Mouse (Mus musculus): Measurements from ENCODE around the gene Cfap299. TPM values are rescaled to one million over a fixed set of nuclear protein-coding genes. Genes with fewer than 3 reads are reported as not detected.

The Cfap299 gene
- polyA plus RNA-seq, 1 experiment from 2014 or later: 0.70 TPM

GRCm38 (mm10) chr5:98365340-98365739, 36.2 kb downstream of the Cfap299 start:
- no peaks in the 10 kb centered on the region for H3K27me3 ChIP-seq (replicated peaks; ENCODE audit: control insufficient read depth, insufficient read depth, low read length)
- H3K9ac ChIP-seq (ENCODE audit: low read depth, low read length): no peak overlapping the region
- ATAC-seq (replicated peaks; ENCODE audit: low FRiP score): no peak
- H3K27ac ChIP-seq (ENCODE audit: low read depth, low read length): no peak overlapping the region
- DNase-seq (ENCODE audit: low spot score): no peak
- 73% methylated on average over 5 of the region's 5 CpGs for WGBS
- H3K4me2 ChIP-seq: no peak overlapping the region
- H3K4me3 ChIP-seq (ENCODE audit: low read depth, low read length): no peak overlapping the region
- H3K4me1 ChIP-seq (replicated peaks; ENCODE audit: control insufficient read depth, insufficient read depth, low read length): no peaks in the 10 kb centered on the region
- no peaks in the 10 kb centered on the region for H3K36me3 ChIP-seq (ENCODE audit: control insufficient read depth, insufficient read depth, low read length)
- no peaks in the 10 kb centered on the region for H3K9me3 ChIP-seq (ENCODE audit: control insufficient read depth, low read length)

- H3K9me3 ChIP-seq (ENCODE audit: control insufficient read depth, low read length): no peaks in the 10 kb centered on the region
- no peaks in the 10 kb centered on the region for H3K36me3 ChIP-seq (ENCODE audit: control insufficient read depth, insufficient read depth, low read length)
- DNase-seq (ENCODE audit: low spot score): no peak
- H3K4me1 ChIP-seq (replicated peaks; ENCODE audit: control insufficient read depth, insufficient read depth, low read length): no peaks in the 10 kb centered on the region
- 60% methylated on average over 4 of the region's 4 CpGs for WGBS
- no peak overlapping the region for H3K4me3 ChIP-seq (ENCODE audit: low read depth, low read length)
- no peak overlapping the region for H3K4me2 ChIP-seq
- H3K27ac ChIP-seq (ENCODE audit: low read depth, low read length): no peak overlapping the region
- H3K9ac ChIP-seq (ENCODE audit: low read depth, low read length): no peak overlapping the region
- no peaks in the 10 kb centered on the region for H3K27me3 ChIP-seq (replicated peaks; ENCODE audit: control insufficient read depth, insufficient read depth, low read length)
- ATAC-seq (replicated peaks; ENCODE audit: low FRiP score): no peak
Observed at GRCm38 (mm10) chr5:98368822-98369221, 39.7 kb downstream of the Cfap299 start.

- ATAC-seq (replicated peaks; ENCODE audit: low FRiP score) (no peak), DNase-seq (ENCODE audit: low spot score) (no peak)
- Histone ChIP-seq H3K27me3 (replicated peaks; ENCODE audit: control insufficient read depth, insufficient read depth, low read length) (no peaks in the 10 kb centered on the region), H3K27ac (ENCODE audit: low read depth, low read length) (no peak overlapping the region), H3K4me2 (no peak overlapping the region), H3K4me1 (replicated peaks; ENCODE audit: control insufficient read depth, insufficient read depth, low read length) (no peaks in the 10 kb centered on the region), H3K36me3 (ENCODE audit: control insufficient read depth, insufficient read depth, low read length) (no peaks in the 10 kb centered on the region), H3K9me3 (ENCODE audit: control insufficient read depth, low read length) (no peaks in the 10 kb centered on the region), H3K9ac (ENCODE audit: low read depth, low read length) (no peak overlapping the region), H3K4me3 (ENCODE audit: low read depth, low read length) (no peak overlapping the region)
- whole genome bisulfite sequencing: 70% methylated on average over 7 of the region's 7 CpGs
Observed at GRCm38 (mm10) chr5:98369426-98369825, 40.3 kb downstream of the Cfap299 start.

- Histone ChIP-seq H3K36me3 (ENCODE audit: control insufficient read depth, insufficient read depth, low read length) (no peaks in the 10 kb centered on the region), H3K4me2 (no peak overlapping the region), H3K9me3 (ENCODE audit: control insufficient read depth, low read length) (no peaks in the 10 kb centered on the region), H3K27me3 (replicated peaks; ENCODE audit: control insufficient read depth, insufficient read depth, low read length) (no peaks in the 10 kb centered on the region), H3K9ac (ENCODE audit: low read depth, low read length) (no peak overlapping the region), H3K4me3 (ENCODE audit: low read depth, low read length) (no peak overlapping the region), H3K4me1 (replicated peaks; ENCODE audit: control insufficient read depth, insufficient read depth, low read length) (no peaks in the 10 kb centered on the region), H3K27ac (ENCODE audit: low read depth, low read length) (no peak overlapping the region)
- ATAC-seq (replicated peaks; ENCODE audit: low FRiP score) (no peak), DNase-seq (ENCODE audit: low spot score) (no peak)
- WGBS: 79% methylated on average over 8 of the region's 8 CpGs
Observed at GRCm38 (mm10) chr5:98376058-98376798, 47.1 kb downstream of the Cfap299 start.

GRCm38 (mm10) chr5:98376799-98377090, 47.6 kb downstream of the Cfap299 start:
- no peak for ATAC-seq (replicated peaks; ENCODE audit: low FRiP score)
- Histone ChIP-seq H3K4me2 (no peak overlapping the region), H3K4me1 (replicated peaks; ENCODE audit: control insufficient read depth, insufficient read depth, low read length) (no peaks in the 10 kb centered on the region), H3K9me3 (ENCODE audit: control insufficient read depth, low read length) (no peaks in the 10 kb centered on the region), H3K4me3 (ENCODE audit: low read depth, low read length) (no peak overlapping the region), H3K9ac (ENCODE audit: low read depth, low read length) (no peak overlapping the region), H3K27me3 (replicated peaks; ENCODE audit: control insufficient read depth, insufficient read depth, low read length) (no peaks in the 10 kb centered on the region), H3K27ac (ENCODE audit: low read depth, low read length) (no peak overlapping the region), H3K36me3 (ENCODE audit: control insufficient read depth, insufficient read depth, low read length) (no peaks in the 10 kb centered on the region)
- 83% methylated on average over 4 of the region's 4 CpGs for WGBS
- no peak for DNase-seq (ENCODE audit: low spot score)

GRCm38 (mm10) chr5:98380360-98380759, 51.3 kb downstream of the Cfap299 start:
- 80% methylated on average over 4 of the region's 4 CpGs for WGBS
- no peaks in the 10 kb centered on the region for H3K27me3 ChIP-seq (replicated peaks; ENCODE audit: control insufficient read depth, insufficient read depth, low read length)
- no peaks in the 10 kb centered on the region for H3K36me3 ChIP-seq (ENCODE audit: control insufficient read depth, insufficient read depth, low read length)
- H3K27ac ChIP-seq (ENCODE audit: low read depth, low read length): no peak overlapping the region
- ATAC-seq (replicated peaks; ENCODE audit: low FRiP score) (no peak), DNase-seq (ENCODE audit: low spot score) (no peak)
- no peak overlapping the region for H3K9ac ChIP-seq (ENCODE audit: low read depth, low read length)
- no peak overlapping the region for H3K4me2 ChIP-seq
- H3K9me3 ChIP-seq (ENCODE audit: control insufficient read depth, low read length): no peaks in the 10 kb centered on the region
- H3K4me1 ChIP-seq (replicated peaks; ENCODE audit: control insufficient read depth, insufficient read depth, low read length): no peaks in the 10 kb centered on the region
- H3K4me3 ChIP-seq (ENCODE audit: low read depth, low read length): no peak overlapping the region

- H3K4me1 ChIP-seq (replicated peaks; ENCODE audit: control insufficient read depth, insufficient read depth, low read length): no peaks in the 10 kb centered on the region
- DNase-seq (ENCODE audit: low spot score) (no peak), ATAC-seq (replicated peaks; ENCODE audit: low FRiP score) (no peak)
- no peaks in the 10 kb centered on the region for H3K36me3 ChIP-seq (ENCODE audit: control insufficient read depth, insufficient read depth, low read length)
- 56% methylated on average over 3 of the region's 3 CpGs for WGBS
- no peaks in the 10 kb centered on the region for H3K27me3 ChIP-seq (replicated peaks; ENCODE audit: control insufficient read depth, insufficient read depth, low read length)
- H3K9me3 ChIP-seq (ENCODE audit: control insufficient read depth, low read length): no peaks in the 10 kb centered on the region
- no peak overlapping the region for H3K9ac ChIP-seq (ENCODE audit: low read depth, low read length)
- no peak overlapping the region for H3K27ac ChIP-seq (ENCODE audit: low read depth, low read length)
- H3K4me2 ChIP-seq: no peak overlapping the region
- H3K4me3 ChIP-seq (ENCODE audit: low read depth, low read length): no peak overlapping the region
Observed at GRCm38 (mm10) chr5:98387054-98387453, 58.0 kb downstream of the Cfap299 start.

- no peak for DNase-seq (ENCODE audit: low spot score)
- Histone ChIP-seq H3K27me3 (replicated peaks; ENCODE audit: control insufficient read depth, insufficient read depth, low read length) (no peaks in the 10 kb centered on the region), H3K4me2 (no peak overlapping the region), H3K4me1 (replicated peaks; ENCODE audit: control insufficient read depth, insufficient read depth, low read length) (no peaks in the 10 kb centered on the region), H3K27ac (ENCODE audit: low read depth, low read length) (no peak overlapping the region), H3K9me3 (ENCODE audit: control insufficient read depth, low read length) (no peaks in the 10 kb centered on the region), H3K4me3 (ENCODE audit: low read depth, low read length) (no peak overlapping the region), H3K9ac (ENCODE audit: low read depth, low read length) (no peak overlapping the region), H3K36me3 (ENCODE audit: control insufficient read depth, insufficient read depth, low read length) (no peaks in the 10 kb centered on the region)
- WGBS: 79% methylated on average over 1 of the region's 1 CpGs
- no peak for ATAC-seq (replicated peaks; ENCODE audit: low FRiP score)
Observed at GRCm38 (mm10) chr5:98402165-98402564, 73.1 kb downstream of the Cfap299 start.

- Histone ChIP-seq H3K27ac (ENCODE audit: low read depth, low read length) (no peak overlapping the region), H3K36me3 (ENCODE audit: control insufficient read depth, insufficient read depth, low read length) (no peaks in the 10 kb centered on the region), H3K4me2 (no peak overlapping the region)
Observed at GRCm38 (mm10) chr5:98410060-98410459, 81.0 kb downstream of the Cfap299 start.

More at GRCm38 (mm10) chr5:98410060-98410459, 81.0 kb downstream of the Cfap299 start:
- Histone ChIP-seq H3K4me3 (ENCODE audit: low read depth, low read length) (no peak overlapping the region), H3K9ac (ENCODE audit: low read depth, low read length) (no peak overlapping the region), H3K4me1 (replicated peaks; ENCODE audit: control insufficient read depth, insufficient read depth, low read length) (no peaks in the 10 kb centered on the region), H3K27me3 (replicated peaks; ENCODE audit: control insufficient read depth, insufficient read depth, low read length) (no peaks in the 10 kb centered on the region), H3K9me3 (ENCODE audit: control insufficient read depth, low read length) (no peaks in the 10 kb centered on the region)
- ATAC-seq (replicated peaks; ENCODE audit: low FRiP score) (no peak), DNase-seq (ENCODE audit: low spot score) (no peak)
- 64% methylated on average over 2 of the region's 2 CpGs for WGBS
